In genomic region chr16:18348601-18349175, GRCm38 (mm10) we compare ENCODE assay signal across 8 mouse cellular contexts. TPM values are rescaled to one million over a fixed set of nuclear protein-coding genes. Genes with fewer than 3 reads are reported as not detected.
DNase-seq lines count a peak whose midpoint lies in the region; ATAC-seq and TF ChIP-seq lines count a peak whose summit lies in the region.

No protein-coding gene starts in this region.

- peak in 1 of 2 experiments; percentile 24 for DNase-seq in left cerebral cortex, adult 2 months (ENCODE audit: extremely low spot score in 1 of 2, low spot score in 2 of 2)
- no peak for DNase-seq in left cerebral cortex, adult 11 months (ENCODE audit: low spot score)
- no peak for DNase-seq in Patski (ENCODE audit: low read depth, low spot score)
- DNase-seq in forebrain, embryonic 11.5 days (ENCODE audit: low spot score): peak; percentile 73
- DNase-seq in induced T-regulatory cell, adult 2 months (ENCODE audit: low read depth): peak; percentile 25
- DNase-seq in lung, embryonic 14.5 days: peak; percentile 43
- DNase-seq in layer of hippocampus, adult 8-10 months (ENCODE audit: low spot score in 2 of 2): no peak

- 0 out of 2 replicates have a peak, but pooled peaks cover 5% of the 10 kb centered on the region for H3K4me1 ChIP-seq in forebrain, embryonic 11.5 days (replicated peaks; ENCODE audit: control insufficient read depth, insufficient read depth, low read length)
- H3K4me1 ChIP-seq in lung, embryonic 14.5 days (ENCODE audit: insufficient read depth): no peaks in the 10 kb centered on the region
- peaks cover 7% of the 10 kb centered on the region; the same call in 1 of the 2 replicates for H3K4me1 ChIP-seq in stomach, embryonic 14.5 days (ENCODE audit: control insufficient read depth, insufficient read depth, low read length)

- 1% methylated on average over 28 of the region's 28 CpGs for WGBS in forebrain, embryonic 11.5 days
- WGBS in lung, embryonic 14.5 days: 1% methylated on average over 28 of the region's 28 CpGs
- under 1% methylated on average over 28 of the region's 28 CpGs for WGBS in stomach, embryonic 14.5 days

- H3K4me2 ChIP-seq in forebrain, embryonic 11.5 days (ENCODE audit: low read depth, low read length, severe bottlenecking): peak overlapping the region; percentile 86
- H3K4me2 ChIP-seq in lung, embryonic 14.5 days: peak overlapping the region; percentile 98
- H3K4me2 ChIP-seq in stomach, embryonic 14.5 days (replicated peaks; ENCODE audit: low read depth, low read length): peak overlapping the region; percentile 99

- no peaks in the 10 kb centered on the region for H3K36me3 ChIP-seq in forebrain, embryonic 11.5 days (ENCODE audit: control insufficient read depth, insufficient read depth, low read length)
- H3K36me3 ChIP-seq in lung, embryonic 14.5 days (ENCODE audit: insufficient read depth): no peaks in the 10 kb centered on the region
- no peaks in the 10 kb centered on the region for H3K36me3 ChIP-seq in stomach, embryonic 14.5 days (ENCODE audit: control insufficient read depth, insufficient read depth, low read length)

- TF ChIP-seq CTCF in left cerebral cortex, adult 2 months (IDR thresholded peaks at IDR 0.05): no peak
- no peak for TF ChIP-seq CTCF in Patski (IDR thresholded peaks at IDR 0.05)
- no peak for TF ChIP-seq CTCF in lung, embryonic 14.5 days (IDR thresholded peaks at IDR 0.05; ENCODE audit: low read depth)

- H3K9me3 ChIP-seq in forebrain, embryonic 11.5 days (ENCODE audit: control insufficient read depth, low read length): no peaks in the 10 kb centered on the region
- no peaks in the 10 kb centered on the region for H3K9me3 ChIP-seq in lung, embryonic 14.5 days (ENCODE audit: low read depth, low read length)
- no peaks in the 10 kb centered on the region for H3K9me3 ChIP-seq in stomach, embryonic 14.5 days (ENCODE audit: control insufficient read depth, low read depth, low read length)

- peak overlapping the region; percentile 72 for H3K4me3 ChIP-seq in left cerebral cortex, adult 2 months
- H3K4me3 ChIP-seq in forebrain, embryonic 11.5 days (ENCODE audit: low read depth, low read length): peak overlapping the region; percentile 63
- H3K4me3 ChIP-seq in lung, embryonic 14.5 days (ENCODE audit: low read depth, low read length): peak overlapping the region; percentile 66
- H3K4me3 ChIP-seq in stomach, embryonic 14.5 days (ENCODE audit: low read depth, low read length): peak overlapping the region; percentile 70

- peak overlapping the region; percentile 81 for H3K27ac ChIP-seq in left cerebral cortex, adult 2 months
- no peak overlapping the region for H3K27ac ChIP-seq in forebrain, embryonic 11.5 days (ENCODE audit: low read depth, low read length)
- no peak overlapping the region for H3K27ac ChIP-seq in lung, embryonic 14.5 days (ENCODE audit: low read depth)
- H3K27ac ChIP-seq in stomach, embryonic 14.5 days (ENCODE audit: low read length): no peak overlapping the region

- in situ Hi-C loops in Patski (cut with MboI; ENCODE audit: low pct_unique_long_range_greater_than_20kb): loop anchor here (5.0 to 10.0 kb wide), 2 partner anchors 166 to 264 kb away; no protein-coding TSS in a partner anchor

- POLR2A ChIA-PET in Patski (lab: Charles Lee): interaction anchor here (0.8 to 2.1 kb wide), 3 partner anchors 58 to 76 kb away, joined by 3 to 6 read pairs (median 3); no protein-coding TSS in a partner anchor

- peak; percentile 13 for ATAC-seq in Patski
- ATAC-seq in forebrain, embryonic 11.5 days (replicated peaks; ENCODE audit: low FRiP score): peak; percentile 4; the same call in 1 of the 2 replicates
- ATAC-seq in lung, embryonic 14.5 days (ENCODE audit: insufficient read depth): no peak; the same call in 1 of the 2 replicates
- peak; percentile 8 for ATAC-seq in stomach, embryonic 14.5 days (ENCODE audit: insufficient number of reproducible peaks, insufficient read depth, low FRiP score, low read depth)

- intact Hi-C loops in left cerebral cortex, adult 2 months (cut with DNase I): loop anchor here (5.0 kb wide), 1 partner anchor 79 kb away; the partner anchor contains the start of genes Comt and Txnrd2

- CTCF ChIA-PET in Patski (lab: Charles Lee): interaction anchor here (1.0 to 4.7 kb wide), 5 partner anchors 9 to 269 kb away, joined by 3 to 33 read pairs (median 6); no protein-coding TSS in a partner anchor

- peak overlapping the region; percentile 69 for H3K9ac ChIP-seq in forebrain, embryonic 11.5 days (ENCODE audit: low read length)
- peak overlapping the region; percentile 62 for H3K9ac ChIP-seq in lung, embryonic 14.5 days
- H3K9ac ChIP-seq in stomach, embryonic 14.5 days (replicated peaks; ENCODE audit: low read depth, low read length): peak overlapping the region; percentile 46

- no peaks in the 10 kb centered on the region for H3K27me3 ChIP-seq in Patski
- no peaks in the 10 kb centered on the region for H3K27me3 ChIP-seq in forebrain, embryonic 11.5 days (ENCODE audit: control insufficient read depth, insufficient read depth, low read length)
- H3K27me3 ChIP-seq in lung, embryonic 14.5 days (ENCODE audit: insufficient read depth, low read length): peaks cover 27% of the 10 kb centered on the region
- H3K27me3 ChIP-seq in stomach, embryonic 14.5 days (ENCODE audit: control insufficient read depth, insufficient read depth, low read length): no peaks in the 10 kb centered on the region

RNA-seq across cellular contexts. Expression of gene Arvcf, which starts 0.7 kb away (rescaled TPM):
- 10 to 100 TPM; 39.1 to 50.4 TPM for total RNA-seq in left cerebral cortex, adult 2 months (2021)
- polyA plus RNA-seq in Patski (2021): 25.6 TPM
- polyA plus RNA-seq in forebrain, embryonic 11.5 days (2014; fragmentation: Nextera tagmentation; extraction: Ambion mirVana): 99.4 and 103 TPM in 2 replicates
- 25.7 and 30.8 TPM in 2 replicates for polyA plus RNA-seq in lung, embryonic 14.5 days (2014; fragmentation: Nextera tagmentation; extraction: Ambion mirVana)
- 26.9 and 27.9 TPM in 2 replicates for polyA plus RNA-seq in stomach, embryonic 14.5 days (2014; fragmentation: Nextera tagmentation; extraction: Ambion mirVana)
- total RNA-seq in layer of hippocampus, adult 8-10 months (2022): 10 to 100 TPM; 35.5 to 52.4 (median 41.6) TPM

RNA-seq across cellular contexts. Expression of gene Tango2, which starts 0.8 kb away (rescaled TPM):
- total RNA-seq in left cerebral cortex, adult 2 months (2021): 100 to 1,000 TPM; 154 to 158 TPM
- polyA plus RNA-seq in Patski (2021): 23.7 TPM
- polyA plus RNA-seq in forebrain, embryonic 11.5 days (2014; fragmentation: Nextera tagmentation; extraction: Ambion mirVana): 39.1 and 40.4 TPM in 2 replicates
- polyA plus RNA-seq in lung, embryonic 14.5 days (2014; fragmentation: Nextera tagmentation; extraction: Ambion mirVana): 23.6 and 27.2 TPM in 2 replicates
- polyA plus RNA-seq in stomach, embryonic 14.5 days (2014; fragmentation: Nextera tagmentation; extraction: Ambion mirVana): 27.2 and 27.4 TPM in 2 replicates
- total RNA-seq in layer of hippocampus, adult 8-10 months (2022): 100 to 1,000 TPM; 112 to 138 (median 127) TPM

RNA-seq across cellular contexts. Expression of gene Dgcr8, which starts 59.6 kb away (rescaled TPM):
- total RNA-seq in left cerebral cortex, adult 2 months (2021): 10 to 100 TPM; 41.1 to 41.8 TPM
- 24.2 TPM for polyA plus RNA-seq in Patski (2021)
- polyA plus RNA-seq in forebrain, embryonic 11.5 days (2014; fragmentation: Nextera tagmentation; extraction: Ambion mirVana): 49.1 and 52.4 TPM in 2 replicates
- polyA plus RNA-seq in lung, embryonic 14.5 days (2014; fragmentation: Nextera tagmentation; extraction: Ambion mirVana): 42.2 and 44.4 TPM in 2 replicates
- 42.3 and 43.3 TPM in 2 replicates for polyA plus RNA-seq in stomach, embryonic 14.5 days (2014; fragmentation: Nextera tagmentation; extraction: Ambion mirVana)
- total RNA-seq in layer of hippocampus, adult 8-10 months (2022): 10 to 100 TPM; 40.5 to 65.1 (median 46.7) TPM

Comparison
In these comparisons a context has a peak if more than half of its experiments do, and no peak if none do; other contexts are left out.
1. DNase-seq: peak in forebrain, embryonic 11.5 days (single experiment), induced T-regulatory cell, adult 2 months (single experiment) and lung, embryonic 14.5 days (single experiment); none in left cerebral cortex, adult 11 months (single experiment), Patski (single experiment) and layer of hippocampus, adult 8-10 months (0 of 2).
2. Peak in every context shown above with its lines, with median percentiles within 50 percentile points of each other: H3K4me3 ChIP-seq, H3K4me2 ChIP-seq and H3K9ac ChIP-seq.